Mouse (Mus musculus): Measurements from ENCODE around the gene Naa10.

- no peak for TF ChIP-seq CTCF (IDR thresholded peaks at IDR 0.05; ENCODE audit: low read depth)
- TF ChIP-seq EP300 (IDR thresholded peaks at IDR 0.05; ENCODE audit: low read depth): no peak
These were observed 33.2 kb upstream of the Naa10 start for GRCm38 (mm10) chrX:73954988-73955387.
